Mouse (Mus musculus) left cerebral cortex, postnatal 25 days (tissue): ENCODE measurements around the gene Zfp746. TPM values are rescaled to one million over a fixed set of nuclear protein-coding genes. Genes with fewer than 3 reads are reported as not detected.

ENCODE experiments used
- DNase-seq, 2 experiments: peaks; one replicate each; pipeline ENCODE4 v3.0.0; 2022; ENCODE audit warnings: low spot score in 2 of 2, mixed read lengths in 1 of 2
- intact Hi-C: fragments of 180-260 bp; cut with DNase I; formaldehyde crosslinking; loops from one replicate; pipeline ENCODE4 v1.15.1; 2025
- microRNA-seq, 2 experiments: library from miRNA; unstranded; fragments of <30 nt; microRNA quantifications; one replicate each; pipeline ENCODE4 v1.2.0; 2022
- total RNA-seq, 2 experiments: library from RNA; stranded (reverse); gene quantifications; 2 replicates each; pipeline ENCODE4 v1.2.3; 2021

Zfp746 gene
- total RNA-seq, 2 experiments from 2014 or later, result 29.4 to 31.2 TPM

GRCm38 (mm10) chr6:48048426-48049272, 37.7 kb downstream of the Zfp746 start, which contains the start of gene Zfp777:
TSS of gene Zfp777 (minus strand) at chr6:48048911.
- intact Hi-C loops, result loop anchor here (5.0 kb wide), 1 partner anchor 39 kb away; the partner anchor contains the start of gene Zfp746
- peak; percentile 75 to 79 for DNase-seq

- intact Hi-C loops, result loop anchor here (5.0 kb wide), 1 partner anchor 40 kb away; the partner anchor contains the start of gene Zfp746
Observed at GRCm38 (mm10) chr6:48047450-48048351, 38.7 kb downstream of the Zfp746 start.

GRCm38 (mm10) chr6:48047114-48047449, 39.3 kb downstream of the Zfp746 start:
- DNase-seq, result no peak
- intact Hi-C loops, result loop anchor here (5.0 kb wide), 1 partner anchor 40 kb away; the partner anchor contains the start of gene Zfp746

More at GRCm38 (mm10) chr6:48047450-48048351, 38.7 kb downstream of the Zfp746 start:
- DNase-seq, result peak; percentile 11 to 42

- intact Hi-C loops, result no loop called here
- DNase-seq, result no peak
Observed at GRCm38 (mm10) chr6:48032661-48033060, 53.7 kb downstream of the Zfp746 start.

- intact Hi-C loops, result no loop called here
Observed at GRCm38 (mm10) chr6:48025905-48026660, 60.3 kb downstream of the Zfp746 start.

GRCm38 (mm10) chr6:48024994-48025345, 61.4 kb downstream of the Zfp746 start:
- no peak for DNase-seq
- intact Hi-C loops, result no loop called here

More at GRCm38 (mm10) chr6:48025905-48026660, 60.3 kb downstream of the Zfp746 start:
- no peak for DNase-seq

GRCm38 (mm10) chr6:48024330-48024993, 61.9 kb downstream of the Zfp746 start:
- DNase-seq, result no peak
- intact Hi-C loops, result no loop called here

GRCm38 (mm10) chr6:48022672-48023071, 63.7 kb downstream of the Zfp746 start:
- no peak for DNase-seq
- intact Hi-C loops, result no loop called here

GRCm38 (mm10) chr6:48021678-48022077, 64.7 kb downstream of the Zfp746 start:
- peak in 1 of 2 experiments; percentile 55 for DNase-seq

GRCm38 (mm10) chr6:48020006-48020405, 66.4 kb downstream of the Zfp746 start:
- intact Hi-C loops, result no loop called here
- peak; percentile 51 to 68 for DNase-seq

More at GRCm38 (mm10) chr6:48021678-48022077, 64.7 kb downstream of the Zfp746 start:
- intact Hi-C loops, result no loop called here

GRCm38 (mm10) chr6:48016841-48017240, 69.6 kb downstream of the Zfp746 start:
- intact Hi-C loops, result loop anchor here (2.0 kb wide), 1 partner anchor 68 kb away; no protein-coding TSS in a partner anchor
- no peak for DNase-seq

- peak; percentile 43 to 49 for DNase-seq
- intact Hi-C loops, result loop anchor here (2.0 kb wide), 1 partner anchor 69 kb away; no protein-coding TSS in a partner anchor
Observed at GRCm38 (mm10) chr6:48016090-48016521, 70.3 kb downstream of the Zfp746 start.

Small RNA genes lying within 50 kb of the gene (microRNA-seq; reads per million reads assigned to microRNA genes)
- gene Gm24563, result 0 reads per million in 2 experiments

Other genes with a start within 250 kb of the Zfp746 start
- 10 to 100 TPM; 15.5 to 16.4 TPM for gene Zfp282, start 209.4 kb downstream of the Zfp746 start, total RNA-seq
- 10 to 100 TPM; 15.0 to 17.4 TPM for gene Zfp212, start 166.1 kb downstream of the Zfp746 start, total RNA-seq
- 10 to 100 TPM; 19.4 to 19.7 TPM for gene Zfp956, start 133.2 kb downstream of the Zfp746 start, total RNA-seq
- gene Zfp777, start 37.7 kb downstream of the Zfp746 start, total RNA-seq, result 10 to 100 TPM; 30.4 to 40.0 TPM